Mouse (Mus musculus): ENCODE data around the gene Adam15. TPM values are rescaled to one million over a fixed set of nuclear protein-coding genes. Genes with fewer than 3 reads are reported as not detected.

Adam15 gene
- polyA plus RNA-seq, 1 experiment from 2014 or later: 23.3 TPM

GRCm38 (mm10) chr3:89296761-89297396 lies 52.9 kb downstream of the Adam15 start:
- no peak overlapping the region for H3K4me2 ChIP-seq
- H3K4me3 ChIP-seq (ENCODE audit: low read depth, low read length): no peak overlapping the region
- no peaks in the 10 kb centered on the region for H3K27me3 ChIP-seq (ENCODE audit: control insufficient read depth, insufficient read depth, low read length)
- H3K9ac ChIP-seq (ENCODE audit: low read depth, low read length): no peak overlapping the region
- no peak for ATAC-seq (replicated peaks; ENCODE audit: insufficient number of reproducible peaks, low FRiP score, low TSS enrichment)
- WGBS (ENCODE audit: insufficient replicate concordance): 75% methylated on average over 11 of the region's 11 CpGs
- no peaks in the 10 kb centered on the region for H3K36me3 ChIP-seq (ENCODE audit: control insufficient read depth, insufficient read depth, low read length)
- H3K4me1 ChIP-seq (ENCODE audit: control insufficient read depth, insufficient read depth, low read length): peaks cover 3% of the 10 kb centered on the region; the same call in 1 of the 2 replicates
- no peak overlapping the region for H3K27ac ChIP-seq (ENCODE audit: low read depth, low read length)
- no peaks in the 10 kb centered on the region for H3K9me3 ChIP-seq (replicated peaks; ENCODE audit: control insufficient read depth, low read length)

GRCm38 (mm10) chr3:89295685-89296230 lies 54.0 kb downstream of the Adam15 start:
- Histone ChIP-seq H3K4me1 (ENCODE audit: control insufficient read depth, insufficient read depth, low read length) (peaks cover 3% of the 10 kb centered on the region; the same call in 1 of the 2 replicates), H3K36me3 (ENCODE audit: control insufficient read depth, insufficient read depth, low read length) (no peaks in the 10 kb centered on the region), H3K9ac (ENCODE audit: low read depth, low read length) (no peak overlapping the region), H3K27ac (ENCODE audit: low read depth, low read length) (no peak overlapping the region), H3K4me3 (ENCODE audit: low read depth, low read length) (no peak overlapping the region), H3K4me2 (no peak overlapping the region), H3K27me3 (ENCODE audit: control insufficient read depth, insufficient read depth, low read length) (no peaks in the 10 kb centered on the region), H3K9me3 (replicated peaks; ENCODE audit: control insufficient read depth, low read length) (no peaks in the 10 kb centered on the region)
- no peak for ATAC-seq (replicated peaks; ENCODE audit: insufficient number of reproducible peaks, low FRiP score, low TSS enrichment)
- whole genome bisulfite sequencing (ENCODE audit: insufficient replicate concordance): 72% methylated on average over 8 of the region's 8 CpGs

GRCm38 (mm10) chr3:89294195-89294594 lies 55.6 kb downstream of the Adam15 start:
- WGBS (ENCODE audit: insufficient replicate concordance): 60% methylated on average over 5 of the region's 5 CpGs
- Histone ChIP-seq H3K4me2 (no peak overlapping the region), H3K4me3 (ENCODE audit: low read depth, low read length) (no peak overlapping the region), H3K4me1 (ENCODE audit: control insufficient read depth, insufficient read depth, low read length) (no peaks in the 10 kb centered on the region), H3K27ac (ENCODE audit: low read depth, low read length) (no peak overlapping the region), H3K9me3 (replicated peaks; ENCODE audit: control insufficient read depth, low read length) (no peaks in the 10 kb centered on the region), H3K27me3 (ENCODE audit: control insufficient read depth, insufficient read depth, low read length) (no peaks in the 10 kb centered on the region), H3K9ac (ENCODE audit: low read depth, low read length) (no peak overlapping the region), H3K36me3 (ENCODE audit: control insufficient read depth, insufficient read depth, low read length) (no peaks in the 10 kb centered on the region)
- ATAC-seq (replicated peaks; ENCODE audit: insufficient number of reproducible peaks, low FRiP score, low TSS enrichment): no peak

- Histone ChIP-seq H3K4me2 (no peak overlapping the region), H3K9ac (ENCODE audit: low read depth, low read length) (no peak overlapping the region), H3K36me3 (ENCODE audit: control insufficient read depth, insufficient read depth, low read length) (no peaks in the 10 kb centered on the region), H3K9me3 (replicated peaks; ENCODE audit: control insufficient read depth, low read length) (no peaks in the 10 kb centered on the region), H3K4me3 (ENCODE audit: low read depth, low read length) (no peak overlapping the region), H3K27ac (ENCODE audit: low read depth, low read length) (no peak overlapping the region), H3K27me3 (ENCODE audit: control insufficient read depth, insufficient read depth, low read length) (no peaks in the 10 kb centered on the region), H3K4me1 (ENCODE audit: control insufficient read depth, insufficient read depth, low read length) (0 out of 2 replicates have a peak, but pooled peaks cover 3% of the 10 kb centered on the region)
- WGBS (ENCODE audit: insufficient replicate concordance): 87% methylated on average over 11 of the region's 11 CpGs
- ATAC-seq (replicated peaks; ENCODE audit: insufficient number of reproducible peaks, low FRiP score, low TSS enrichment): no peak
Observed at GRCm38 (mm10) chr3:89293247-89293918, 56.4 kb downstream of the Adam15 start.

GRCm38 (mm10) chr3:89292303-89292702 lies 57.5 kb downstream of the Adam15 start:
- Histone ChIP-seq H3K4me3 (ENCODE audit: low read depth, low read length) (no peak overlapping the region), H3K4me2 (no peak overlapping the region), H3K9ac (ENCODE audit: low read depth, low read length) (no peak overlapping the region), H3K27me3 (ENCODE audit: control insufficient read depth, insufficient read depth, low read length) (no peaks in the 10 kb centered on the region), H3K27ac (ENCODE audit: low read depth, low read length) (no peak overlapping the region), H3K36me3 (ENCODE audit: control insufficient read depth, insufficient read depth, low read length) (no peaks in the 10 kb centered on the region), H3K9me3 (replicated peaks; ENCODE audit: control insufficient read depth, low read length) (no peaks in the 10 kb centered on the region), H3K4me1 (ENCODE audit: control insufficient read depth, insufficient read depth, low read length) (0 out of 2 replicates have a peak, but pooled peaks cover 6% of the 10 kb centered on the region)
- ATAC-seq (replicated peaks; ENCODE audit: insufficient number of reproducible peaks, low FRiP score, low TSS enrichment): no peak
- 78% methylated on average over 5 of the region's 5 CpGs for WGBS (ENCODE audit: insufficient replicate concordance)

- Histone ChIP-seq H3K9ac (ENCODE audit: low read depth, low read length) (no peak overlapping the region), H3K4me3 (ENCODE audit: low read depth, low read length) (no peak overlapping the region), H3K9me3 (replicated peaks; ENCODE audit: control insufficient read depth, low read length) (no peaks in the 10 kb centered on the region), H3K27me3 (ENCODE audit: control insufficient read depth, insufficient read depth, low read length) (no peaks in the 10 kb centered on the region), H3K27ac (ENCODE audit: low read depth, low read length) (no peak overlapping the region), H3K4me1 (ENCODE audit: control insufficient read depth, insufficient read depth, low read length) (0 out of 2 replicates have a peak, but pooled peaks cover 6% of the 10 kb centered on the region), H3K4me2 (no peak overlapping the region), H3K36me3 (ENCODE audit: control insufficient read depth, insufficient read depth, low read length) (no peaks in the 10 kb centered on the region)
- no peak for ATAC-seq (replicated peaks; ENCODE audit: insufficient number of reproducible peaks, low FRiP score, low TSS enrichment)
- WGBS (ENCODE audit: insufficient replicate concordance): 46% methylated on average over 10 of the region's 10 CpGs
Observed at GRCm38 (mm10) chr3:89291874-89292273, 57.9 kb downstream of the Adam15 start.

Other genes starting within 250 kb of the Adam15 start
- gene Gm43738, start 248.9 kb downstream of the Adam15 start, polyA plus RNA-seq (2014; fragmentation: Nextera tagmentation; extraction: Ambion mirVana): not detected in 2 replicates
- gene Fdps, start 248.0 kb downstream of the Adam15 start, polyA plus RNA-seq (2014; fragmentation: Nextera tagmentation; extraction: Ambion mirVana): 165 and 178 TPM in 2 replicates
- gene Pklr, start 213.9 kb downstream of the Adam15 start, polyA plus RNA-seq (2014; fragmentation: Nextera tagmentation; extraction: Ambion mirVana): 5.9 and 8.7 TPM in 2 replicates
- 0.13 and 0.58 TPM in 2 replicates for gene Hcn3, start 189.8 kb downstream of the Adam15 start, polyA plus RNA-seq (2014; fragmentation: Nextera tagmentation; extraction: Ambion mirVana)
- 18.7 and 20.1 TPM in 2 replicates for gene Clk2, start 185.2 kb downstream of the Adam15 start, polyA plus RNA-seq (2014; fragmentation: Nextera tagmentation; extraction: Ambion mirVana)
- 82.8 and 88.3 TPM in 2 replicates for gene Scamp3, start 172.5 kb downstream of the Adam15 start, polyA plus RNA-seq (2014; fragmentation: Nextera tagmentation; extraction: Ambion mirVana)
- 11.9 and 13.7 TPM in 2 replicates for gene Fam189b, start 166.9 kb downstream of the Adam15 start, polyA plus RNA-seq (2014; fragmentation: Nextera tagmentation; extraction: Ambion mirVana)
- gene Gba, start 147.1 kb downstream of the Adam15 start, polyA plus RNA-seq (2014; fragmentation: Nextera tagmentation; extraction: Ambion mirVana): 33.3 and 39.9 TPM in 2 replicates
- gene Thbs3, start 134.8 kb downstream of the Adam15 start, polyA plus RNA-seq (2014; fragmentation: Nextera tagmentation; extraction: Ambion mirVana): 6.9 and 12.4 TPM in 2 replicates
- gene Mtx1, start 122.9 kb downstream of the Adam15 start, polyA plus RNA-seq (2014; fragmentation: Nextera tagmentation; extraction: Ambion mirVana): 144 and 145 TPM in 2 replicates
- 0.21 and 0.53 TPM in 2 replicates for gene Muc1, start 120.9 kb downstream of the Adam15 start, polyA plus RNA-seq (2014; fragmentation: Nextera tagmentation; extraction: Ambion mirVana)
- gene Krtcap2, start 104.0 kb downstream of the Adam15 start, polyA plus RNA-seq (2014; fragmentation: Nextera tagmentation; extraction: Ambion mirVana): 248 and 274 TPM in 2 replicates
- 0.56 and 1.1 TPM in 2 replicates for gene Trim46, start 103.7 kb downstream of the Adam15 start, polyA plus RNA-seq (2014; fragmentation: Nextera tagmentation; extraction: Ambion mirVana)
- gene Dpm3, start 90.6 kb downstream of the Adam15 start, polyA plus RNA-seq (2014; fragmentation: Nextera tagmentation; extraction: Ambion mirVana): 83.1 and 94.1 TPM in 2 replicates
- gene Slc50a1, start 79.4 kb downstream of the Adam15 start, polyA plus RNA-seq (2014; fragmentation: Nextera tagmentation; extraction: Ambion mirVana): 37.5 and 40.9 TPM in 2 replicates
- gene Efna1, start 68.9 kb downstream of the Adam15 start, polyA plus RNA-seq (2014; fragmentation: Nextera tagmentation; extraction: Ambion mirVana): 29.9 and 33.0 TPM in 2 replicates
- gene Efna3, start 27.0 kb downstream of the Adam15 start, polyA plus RNA-seq (2014; fragmentation: Nextera tagmentation; extraction: Ambion mirVana): 1.9 TPM in 2 replicates
- 9.3 and 10.2 TPM in 2 replicates for gene Efna4, start 12.0 kb downstream of the Adam15 start, polyA plus RNA-seq (2014; fragmentation: Nextera tagmentation; extraction: Ambion mirVana)
- 0.07 TPM in 1 of 2 replicates, not detected in the other for gene Dcst2, start 12.0 kb upstream of the Adam15 start, polyA plus RNA-seq (2014; fragmentation: Nextera tagmentation; extraction: Ambion mirVana)
- 0.17 and 0.21 TPM in 2 replicates for gene Dcst1, start 15.3 kb upstream of the Adam15 start, polyA plus RNA-seq (2014; fragmentation: Nextera tagmentation; extraction: Ambion mirVana)
- 1.2 and 2.2 TPM in 2 replicates for gene Zbtb7b, start 44.8 kb upstream of the Adam15 start, polyA plus RNA-seq (2014; fragmentation: Nextera tagmentation; extraction: Ambion mirVana)
- gene Lenep, start 52.8 kb upstream of the Adam15 start, polyA plus RNA-seq (2014; fragmentation: Nextera tagmentation; extraction: Ambion mirVana): not detected in 2 replicates
- gene Flad1, start 61.9 kb upstream of the Adam15 start, polyA plus RNA-seq (2014; fragmentation: Nextera tagmentation; extraction: Ambion mirVana): 33.7 and 34.2 TPM in 2 replicates
- 399 and 411 TPM in 2 replicates for gene Cks1b, start 68.4 kb upstream of the Adam15 start, polyA plus RNA-seq (2014; fragmentation: Nextera tagmentation; extraction: Ambion mirVana)
- 42.3 and 51.5 TPM in 2 replicates for gene Shc1, start 68.4 kb upstream of the Adam15 start, polyA plus RNA-seq (2014; fragmentation: Nextera tagmentation; extraction: Ambion mirVana)
- gene Pygo2, start 80.2 kb upstream of the Adam15 start, polyA plus RNA-seq (2014; fragmentation: Nextera tagmentation; extraction: Ambion mirVana): 31.1 and 33.7 TPM in 2 replicates
- gene Pbxip1, start 86.7 kb upstream of the Adam15 start, polyA plus RNA-seq (2014; fragmentation: Nextera tagmentation; extraction: Ambion mirVana): 28.6 and 35.9 TPM in 2 replicates
- gene Pmvk, start 104.5 kb upstream of the Adam15 start, polyA plus RNA-seq (2014; fragmentation: Nextera tagmentation; extraction: Ambion mirVana): 50.4 and 57.2 TPM in 2 replicates
- 0.73 and 0.99 TPM in 2 replicates for gene Kcnn3, start 170.2 kb upstream of the Adam15 start, polyA plus RNA-seq (2014; fragmentation: Nextera tagmentation; extraction: Ambion mirVana)